Mouse (Mus musculus): ENCODE data around the gene Hoxa6. TPM values are rescaled to one million over a fixed set of nuclear protein-coding genes. Genes with fewer than 3 reads are reported as not detected.

Hoxa6 gene
- polyA plus RNA-seq, 1 experiment from 2014 or later: 4.1 TPM

GRCm38 (mm10) chr6:52228475-52229465, 20.2 kb upstream of the Hoxa6 start:
- peaks cover 66% of the 10 kb centered on the region for H3K36me3 ChIP-seq
- H3K9me3 ChIP-seq (replicated peaks): no peaks in the 10 kb centered on the region
- peak overlapping the region; percentile 90 for H3K4me3 ChIP-seq
- DNase-seq (ENCODE audit: low spot score): no peak
- peaks cover 13% of the 10 kb centered on the region for H3K4me1 ChIP-seq
- H3K27ac ChIP-seq: peak overlapping the region; percentile 99
- H3K27me3 ChIP-seq (ENCODE audit: low read depth, poor library complexity, severe bottlenecking): peaks cover 30% of the 10 kb centered on the region
- under 1% methylated on average over 38 of the region's 38 CpGs for WGBS

GRCm38 (mm10) chr6:52227470-52228222, 19.1 kb upstream of the Hoxa6 start:
- peak overlapping the region; percentile 90 for H3K4me3 ChIP-seq
- H3K36me3 ChIP-seq: peaks cover 66% of the 10 kb centered on the region
- H3K27ac ChIP-seq: peak overlapping the region; percentile 99
- H3K9me3 ChIP-seq (replicated peaks): no peaks in the 10 kb centered on the region
- H3K4me1 ChIP-seq: peaks cover 12% of the 10 kb centered on the region
- H3K27me3 ChIP-seq (ENCODE audit: low read depth, poor library complexity, severe bottlenecking): peaks cover 25% of the 10 kb centered on the region
- DNase-seq (ENCODE audit: low spot score): no peak
- under 1% methylated on average over 11 of the region's 11 CpGs for WGBS

- H3K27me3 ChIP-seq (ENCODE audit: low read depth, poor library complexity, severe bottlenecking): peaks cover 33% of the 10 kb centered on the region
- H3K9me3 ChIP-seq (replicated peaks): no peaks in the 10 kb centered on the region
- peak overlapping the region; percentile 90 for H3K4me3 ChIP-seq
- 1% methylated on average over 26 of the region's 26 CpGs for WGBS
- peaks cover 20% of the 10 kb centered on the region for H3K4me1 ChIP-seq
- DNase-seq (ENCODE audit: low spot score): peak; percentile 85
- H3K27ac ChIP-seq: peak overlapping the region; percentile 99
- H3K36me3 ChIP-seq: peaks cover 57% of the 10 kb centered on the region
Observed at GRCm38 (mm10) chr6:52226569-52227257, 18.2 kb upstream of the Hoxa6 start.

DNA sequence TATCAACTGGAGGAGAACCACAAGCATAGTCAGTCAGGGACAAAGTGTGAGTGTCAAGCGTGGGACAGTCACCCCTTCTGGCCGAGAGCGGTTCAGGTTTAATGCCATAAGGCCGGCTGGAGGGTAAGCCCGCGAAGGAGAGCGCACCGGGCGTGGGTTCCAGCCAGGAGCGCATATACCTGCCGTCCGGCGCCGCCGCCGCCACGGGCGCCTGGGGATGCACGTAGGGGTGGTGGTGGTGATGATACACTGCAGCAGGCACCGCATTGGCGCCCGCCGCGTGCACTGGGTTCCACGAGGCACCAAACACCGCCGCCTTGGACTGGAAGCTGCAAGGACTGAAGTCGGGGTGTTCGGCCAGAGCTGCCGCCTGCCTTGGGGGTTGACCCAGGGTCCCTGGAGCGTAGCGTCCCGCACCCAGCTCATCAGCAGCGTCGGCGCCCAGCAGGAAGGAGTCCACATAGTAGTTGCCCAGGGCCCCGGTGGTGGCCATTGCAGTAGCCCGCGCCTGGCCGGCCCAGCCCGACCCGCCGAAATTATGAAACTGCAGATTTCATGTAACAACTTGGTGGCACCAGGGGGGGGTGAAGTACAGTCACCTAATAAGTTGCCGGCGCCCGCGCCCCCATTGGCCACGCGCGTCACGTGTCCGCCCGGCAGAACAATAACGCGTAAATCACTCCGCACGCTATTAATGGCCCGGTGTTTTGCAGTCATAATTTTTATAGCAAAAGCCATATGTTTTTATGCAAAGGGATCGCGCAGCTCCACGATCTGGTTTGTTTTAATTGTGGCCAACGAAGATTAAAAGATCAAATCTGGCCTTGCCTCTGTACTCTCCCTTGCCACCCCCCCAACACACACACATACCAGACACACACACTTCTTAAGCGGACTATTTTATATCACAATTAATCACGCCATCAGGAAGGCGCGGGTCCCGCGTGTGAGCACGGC, 17.4 kb upstream of the Hoxa6 start:
- H3K27me3 ChIP-seq (ENCODE audit: low read depth, poor library complexity, severe bottlenecking): peaks cover 34% of the 10 kb centered on the region
- peak; percentile 96 for DNase-seq (ENCODE audit: low spot score)
- peak overlapping the region; percentile 99 for H3K27ac ChIP-seq
- under 1% methylated on average over 69 of the region's 69 CpGs for WGBS
- H3K36me3 ChIP-seq: peaks cover 53% of the 10 kb centered on the region
- peaks cover 28% of the 10 kb centered on the region for H3K4me1 ChIP-seq
- H3K4me3 ChIP-seq: peak overlapping the region; percentile 90
- H3K9me3 ChIP-seq (replicated peaks): no peaks in the 10 kb centered on the region

- no peak for DNase-seq (ENCODE audit: low spot score)
- H3K27ac ChIP-seq: peak overlapping the region; percentile 99
- peaks cover 28% of the 10 kb centered on the region; the same call in 1 of the 2 replicates for H3K27me3 ChIP-seq (ENCODE audit: low read depth, poor library complexity, severe bottlenecking)
- peaks cover 32% of the 10 kb centered on the region for H3K4me1 ChIP-seq
- no peaks in the 10 kb centered on the region for H3K9me3 ChIP-seq (replicated peaks)
- under 1% methylated on average over 36 of the region's 36 CpGs for WGBS
- peak overlapping the region; percentile 90 for H3K4me3 ChIP-seq
- peaks cover 45% of the 10 kb centered on the region for H3K36me3 ChIP-seq
Observed at GRCm38 (mm10) chr6:52224895-52225611, 16.5 kb upstream of the Hoxa6 start.

DNA sequence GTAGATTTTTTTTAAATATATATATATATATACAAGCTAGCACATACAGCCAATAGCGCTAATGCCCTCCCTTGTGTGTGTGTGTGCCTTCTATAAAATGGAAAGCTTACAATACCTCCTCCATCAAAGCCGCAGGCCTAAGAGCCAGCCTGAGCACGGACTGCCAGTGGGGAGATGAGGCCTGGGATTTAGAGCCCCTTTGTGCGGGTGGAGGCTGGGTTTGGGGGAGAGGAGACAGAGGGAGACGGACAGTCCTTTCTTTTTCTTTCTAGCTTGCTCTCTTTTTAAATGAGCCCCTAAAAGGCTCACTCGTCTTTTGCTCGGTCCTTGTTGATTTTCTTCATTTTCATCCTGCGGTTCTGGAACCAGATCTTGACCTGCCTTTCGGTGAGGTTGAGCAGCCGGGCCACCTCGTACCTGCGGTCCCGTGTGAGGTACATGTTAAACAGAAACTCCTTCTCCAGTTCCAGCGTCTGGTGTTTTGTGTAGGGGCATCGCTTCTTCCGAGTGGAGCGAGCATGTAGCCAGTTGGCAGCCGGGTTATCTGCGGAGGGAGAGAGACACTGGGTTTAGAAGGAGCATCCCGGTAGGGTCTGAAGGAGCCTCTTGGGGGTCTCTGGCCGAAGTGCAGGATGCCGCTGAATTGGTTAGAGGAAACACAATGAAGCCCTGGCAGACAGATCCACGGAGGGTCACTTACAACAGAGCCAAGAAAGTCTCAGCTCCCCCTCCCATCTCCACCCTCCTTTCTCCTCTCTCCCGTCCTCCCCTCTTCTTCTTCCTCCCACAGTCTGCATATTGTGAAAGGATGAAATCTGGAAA, 15.6 kb upstream of the Hoxa6 start:
- Histone ChIP-seq H3K9me3 (replicated peaks) (no peaks in the 10 kb centered on the region), H3K4me1 (peaks cover 41% of the 10 kb centered on the region), H3K27me3 (ENCODE audit: low read depth, poor library complexity, severe bottlenecking) (peaks cover 22% of the 10 kb centered on the region; the same call in 1 of the 2 replicates), H3K27ac (peak overlapping the region; percentile 99), H3K4me3 (peak overlapping the region; percentile 90), H3K36me3 (peaks cover 36% of the 10 kb centered on the region)
- no peak for DNase-seq (ENCODE audit: low spot score)
- WGBS: 1% methylated on average over 24 of the region's 24 CpGs

DNA sequence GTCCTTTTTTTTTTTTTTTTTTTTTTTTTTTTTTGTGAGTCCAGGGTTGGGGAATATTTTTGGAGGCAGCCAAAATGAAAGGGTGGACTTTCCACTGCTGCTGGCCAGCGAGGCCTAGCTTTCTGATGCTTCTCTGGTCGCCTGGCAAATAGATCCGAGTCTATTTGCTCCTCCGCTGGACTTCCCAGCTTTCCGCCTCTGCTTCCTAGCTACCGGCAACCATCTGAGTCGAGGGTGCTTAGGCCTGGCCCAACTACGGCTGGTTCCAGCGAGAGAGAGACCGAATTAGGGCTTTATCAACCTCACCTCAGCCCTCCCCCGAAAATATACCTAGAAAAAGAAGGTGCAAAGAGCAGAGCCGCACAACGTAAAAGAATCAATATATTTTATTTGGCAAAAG, 14.2 kb upstream of the Hoxa6 start:
- Histone ChIP-seq H3K36me3 (peaks cover 30% of the 10 kb centered on the region), H3K27ac (peak overlapping the region; percentile 99), H3K9me3 (replicated peaks) (no peaks in the 10 kb centered on the region), H3K4me1 (peaks cover 55% of the 10 kb centered on the region), H3K27me3 (ENCODE audit: low read depth, poor library complexity, severe bottlenecking) (peaks cover 33% of the 10 kb centered on the region; the same call in 1 of the 2 replicates), H3K4me3 (peak overlapping the region; percentile 90)
- WGBS: 6% methylated on average over 13 of the region's 13 CpGs
- DNase-seq (ENCODE audit: low spot score): peak; percentile 60

- peak overlapping the region; percentile 90 for H3K4me3 ChIP-seq
- H3K27ac ChIP-seq: peak overlapping the region; percentile 99
- H3K36me3 ChIP-seq: peaks cover 30% of the 10 kb centered on the region
- DNase-seq (ENCODE audit: low spot score): peak; percentile 87
- H3K27me3 ChIP-seq (ENCODE audit: low read depth, poor library complexity, severe bottlenecking): peaks cover 36% of the 10 kb centered on the region; the same call in 1 of the 2 replicates
- WGBS: 2% methylated on average over 21 of the region's 21 CpGs
- H3K4me1 ChIP-seq: peaks cover 57% of the 10 kb centered on the region
- no peaks in the 10 kb centered on the region for H3K9me3 ChIP-seq (replicated peaks)
Observed at GRCm38 (mm10) chr6:52221993-52222685, 13.6 kb upstream of the Hoxa6 start.

DNA sequence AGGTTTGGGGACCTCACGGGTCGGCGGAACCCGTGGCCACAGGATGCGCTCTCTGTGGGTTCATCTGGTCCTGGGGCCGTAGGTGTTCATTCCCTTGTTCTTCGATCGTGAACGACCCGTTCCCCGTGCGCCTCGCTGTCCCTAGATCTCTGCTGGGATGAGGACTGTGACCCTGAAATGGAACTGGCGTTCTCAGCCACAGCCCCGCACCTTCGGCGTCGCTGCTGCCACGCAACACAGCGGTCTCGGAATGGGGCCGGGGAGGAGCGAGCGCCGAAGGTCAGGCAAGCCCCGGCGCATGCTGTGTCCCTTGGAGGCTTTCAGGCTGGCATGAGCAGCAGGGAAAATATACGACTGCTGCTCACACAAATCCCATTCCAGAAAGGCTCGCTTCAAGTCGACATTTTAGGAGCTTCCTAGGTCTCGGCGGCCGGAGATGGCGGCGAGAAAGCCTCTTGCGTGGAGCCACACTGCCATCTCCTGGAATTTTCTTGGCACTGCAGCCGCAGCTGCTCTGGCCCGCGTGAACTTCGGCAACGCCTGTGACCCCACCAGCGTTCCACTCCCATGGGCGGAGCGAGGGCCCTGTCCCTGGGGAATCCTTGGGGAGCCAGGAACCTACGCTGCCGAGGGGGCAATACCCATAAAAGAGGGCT, 12.9 kb upstream of the Hoxa6 start, which contains the start of gene Hoxa7:
Gene Hoxa7, minus strand, starts transcription at position 518 of the 656 bp plus-strand sequence.
- WGBS: under 1% methylated on average over 46 of the region's 46 CpGs
- peaks cover 36% of the 10 kb centered on the region; the same call in 1 of the 2 replicates for H3K27me3 ChIP-seq (ENCODE audit: low read depth, poor library complexity, severe bottlenecking)

More for the DNA sequence above, 12.9 kb upstream of the Hoxa6 start, which contains the start of gene Hoxa7:
- peaks cover 58% of the 10 kb centered on the region for H3K4me1 ChIP-seq
- DNase-seq (ENCODE audit: low spot score): peak; percentile 97
- H3K27ac ChIP-seq: peak within 1 kb of the TSS; percentile 99
- peak within 1 kb of the TSS; percentile 90 for H3K4me3 ChIP-seq
- no peaks in the 10 kb centered on the region for H3K9me3 ChIP-seq (replicated peaks)
- peaks cover 30% of the 10 kb centered on the region for H3K36me3 ChIP-seq
